Mouse (Mus musculus) kidney, postnatal 0 days (tissue): ENCODE results near the gene Zbtb42. TPM values are rescaled to one million over a fixed set of nuclear protein-coding genes. Genes with fewer than 3 reads are reported as not detected.

Experiments
- ATAC-seq: fragments of 200-750 bp; cut with Nextera tagmentation; replicated peaks from 2 replicates; pipeline ENCODE4 v1.8.0; 2017; ENCODE audit warnings: low read depth, moderate number of reproducible peaks, moderate TSS enrichment, moderate library complexity; ENCODE audit not compliant: low FRiP score
- DNase-seq: peaks from one replicate; pipeline ENCODE4 v3.0.0-alpha.2; 2016; ENCODE audit warnings: low spot score
- H3K27ac ChIP-seq: fragments of 300-500 bp; sonication (generic); 2 replicates; pipeline ENCODE4 v1.5.1; 2014; ENCODE audit warnings: mild to moderate bottlenecking
- H3K27me3 ChIP-seq: fragments of 300-500 bp; sonication (generic); 2 replicates; pipeline ENCODE4 v1.6.1; 2014; ENCODE audit warnings: low read length, mixed read lengths; ENCODE audit not compliant: insufficient read depth
- H3K36me3 ChIP-seq: fragments of 300-500 bp; sonication (generic); 2 replicates; pipeline ENCODE4 v1.6.1; 2014; ENCODE audit warnings: low read length, mixed read lengths; ENCODE audit not compliant: insufficient read depth
- H3K4me1 ChIP-seq: fragments of 300-500 bp; sonication (generic); replicated peaks from 2 replicates; pipeline ENCODE4 v1.6.1; 2014; ENCODE audit warnings: antibody characterized with exemption, low read length, mixed read lengths; ENCODE audit not compliant: insufficient read depth
- H3K4me2 ChIP-seq: fragments of 300-500 bp; sonication (generic); 2 replicates; pipeline ENCODE4 v1.6.1; 2014; ENCODE audit warnings: mild to moderate bottlenecking, low read length, moderate library complexity, mixed read lengths
- H3K4me3 ChIP-seq: fragments of 300-500 bp; sonication (generic); replicated peaks from 2 replicates; pipeline ENCODE4 v1.5.1; 2014; ENCODE audit warnings: low read depth, low read length
- H3K9ac ChIP-seq: fragments of 300-500 bp; sonication (generic); 2 replicates; pipeline ENCODE4 v1.6.1; 2014; ENCODE audit warnings: low read depth, low read length
- H3K9me3 ChIP-seq: fragments of 300-500 bp; sonication (generic); replicated peaks from 2 replicates; pipeline ENCODE4 v1.6.1; 2016; ENCODE audit warnings: low read length, inconsistent platforms, mixed read lengths
- CTCF ChIP-seq: IDR thresholded peaks from 2 replicates; pipeline ENCODE4 v1.5.1; 2016; ENCODE audit warnings: antibody characterized with exemption, low read depth, mild to moderate bottlenecking, moderate library complexity
- WGBS: fragments of 180-500 bp; shearing (Covaris S2); extraction: QIAGEN DNeasy Blood & Tissue Kit; methylation state at CpG from one replicate; pipeline ENCODE4 v1.1.7; 2014; 5-methylcytosine and 5-hydroxymethylcytosine counted together
- polyA plus RNA-seq: library from polyadenylated mRNA; unstranded; fragments of >200 nt; fragmentation: Nextera tagmentation; extraction: Ambion mirVana; gene quantifications from 2 replicates; pipeline ENCODE4 v1.2.1, GENCODE M21; 2015

Zbtb42 gene
- polyA plus RNA-seq, 1 experiment from 2014 or later, result 6.7 TPM

DNA sequence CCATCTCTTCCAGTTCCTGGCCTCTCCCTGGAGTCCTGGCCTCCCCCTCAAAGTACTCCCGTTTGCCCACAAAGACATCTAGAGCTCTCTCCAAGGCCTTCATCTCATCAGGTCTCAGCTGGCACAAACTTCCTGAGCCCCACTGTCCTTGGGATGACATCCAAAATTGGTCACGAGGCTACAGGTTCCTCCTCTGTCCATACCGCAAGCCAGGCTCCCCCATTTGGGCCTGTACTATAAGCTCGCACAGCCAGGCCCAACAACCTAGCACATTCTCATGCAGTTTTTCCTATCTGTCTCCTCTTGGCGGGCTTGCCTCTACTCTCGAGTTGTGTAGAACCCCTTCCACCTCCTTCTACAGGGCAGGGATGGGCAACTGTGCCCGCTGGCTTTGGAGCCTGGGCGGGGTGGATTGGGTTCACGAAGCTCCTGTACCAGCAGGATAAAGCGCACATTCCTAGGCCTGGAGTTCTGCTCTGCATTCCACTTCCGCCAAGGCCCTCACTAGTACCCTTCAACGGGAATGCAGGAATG lies 42.3 kb downstream of the Zbtb42 start:
- TF ChIP-seq CTCF, result no peak
- peak overlapping the region; percentile 98 for H3K4me2 ChIP-seq
- H3K4me1 ChIP-seq, result peaks cover 9% of the 10 kb centered on the region; the same call in 1 of the 2 replicates
- no peaks in the 10 kb centered on the region; the same call in 1 of the 2 replicates for H3K36me3 ChIP-seq
- H3K9me3 ChIP-seq, result no peaks in the 10 kb centered on the region
- H3K4me3 ChIP-seq, result peak overlapping the region; percentile 80
- ATAC-seq, result peak; percentile 42
- peak overlapping the region; percentile 89 for H3K9ac ChIP-seq
- H3K27me3 ChIP-seq, result no peaks in the 10 kb centered on the region
- H3K27ac ChIP-seq, result peak overlapping the region; percentile 96
- 39% methylated on average over 12 of the region's 12 CpGs for WGBS
- no peak for DNase-seq

DNA sequence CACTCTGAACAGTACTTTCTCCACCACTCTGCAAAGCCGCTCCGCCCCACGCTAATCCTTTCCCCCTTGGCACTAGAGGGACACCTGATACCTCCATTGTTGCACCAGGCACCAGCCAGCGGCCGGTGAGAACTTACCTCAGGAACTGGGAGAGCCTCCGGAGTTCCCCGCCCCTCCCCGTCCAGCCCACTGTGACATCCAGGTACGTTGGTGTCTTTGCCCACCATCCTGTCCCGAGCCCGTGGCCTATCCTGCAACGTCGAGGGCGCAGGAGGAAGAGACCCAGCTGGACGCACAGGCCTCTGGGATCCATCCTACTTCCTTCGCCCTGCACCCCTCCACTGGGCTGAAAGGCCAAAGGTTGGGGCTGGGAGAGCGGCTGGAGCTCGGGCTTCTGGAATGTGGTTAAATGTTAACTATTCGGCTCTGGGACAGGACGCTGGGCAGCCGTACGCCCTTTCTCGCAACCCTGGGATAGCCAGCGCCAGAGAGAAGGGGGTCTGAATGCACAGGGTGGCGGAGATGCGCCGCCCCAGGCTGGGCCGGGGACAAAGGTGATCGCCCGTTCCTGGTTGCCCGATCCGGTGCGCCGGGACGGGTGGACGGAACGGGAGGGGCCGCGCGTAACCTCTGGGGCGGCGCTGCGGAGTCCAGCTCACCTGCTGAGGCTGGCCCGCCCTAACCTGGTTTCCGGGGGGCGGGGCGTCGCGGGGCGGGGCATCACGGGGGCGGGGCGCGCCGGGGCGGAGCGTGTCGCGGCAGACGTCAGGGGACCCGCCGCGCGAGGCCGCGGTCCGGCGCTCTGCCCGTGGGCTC lies 43.0 kb downstream of the Zbtb42 start:
- Histone ChIP-seq H3K27ac (peak overlapping the region; percentile 96), H3K4me1 (peaks cover 9% of the 10 kb centered on the region; the same call in 1 of the 2 replicates), H3K9ac (peak overlapping the region; percentile 89), H3K4me3 (peak overlapping the region; percentile 80), H3K27me3 (no peaks in the 10 kb centered on the region), H3K36me3 (no peaks in the 10 kb centered on the region; the same call in 1 of the 2 replicates), H3K9me3 (no peaks in the 10 kb centered on the region), H3K4me2 (peak overlapping the region; percentile 98)
- WGBS, result 3% methylated on average over 52 of the region's 69 CpGs
- peak; percentile 33; the same call in 1 of the 2 replicates for TF ChIP-seq CTCF
- ATAC-seq, result peak; percentile 85
- DNase-seq, result peak; percentile 79

DNA sequence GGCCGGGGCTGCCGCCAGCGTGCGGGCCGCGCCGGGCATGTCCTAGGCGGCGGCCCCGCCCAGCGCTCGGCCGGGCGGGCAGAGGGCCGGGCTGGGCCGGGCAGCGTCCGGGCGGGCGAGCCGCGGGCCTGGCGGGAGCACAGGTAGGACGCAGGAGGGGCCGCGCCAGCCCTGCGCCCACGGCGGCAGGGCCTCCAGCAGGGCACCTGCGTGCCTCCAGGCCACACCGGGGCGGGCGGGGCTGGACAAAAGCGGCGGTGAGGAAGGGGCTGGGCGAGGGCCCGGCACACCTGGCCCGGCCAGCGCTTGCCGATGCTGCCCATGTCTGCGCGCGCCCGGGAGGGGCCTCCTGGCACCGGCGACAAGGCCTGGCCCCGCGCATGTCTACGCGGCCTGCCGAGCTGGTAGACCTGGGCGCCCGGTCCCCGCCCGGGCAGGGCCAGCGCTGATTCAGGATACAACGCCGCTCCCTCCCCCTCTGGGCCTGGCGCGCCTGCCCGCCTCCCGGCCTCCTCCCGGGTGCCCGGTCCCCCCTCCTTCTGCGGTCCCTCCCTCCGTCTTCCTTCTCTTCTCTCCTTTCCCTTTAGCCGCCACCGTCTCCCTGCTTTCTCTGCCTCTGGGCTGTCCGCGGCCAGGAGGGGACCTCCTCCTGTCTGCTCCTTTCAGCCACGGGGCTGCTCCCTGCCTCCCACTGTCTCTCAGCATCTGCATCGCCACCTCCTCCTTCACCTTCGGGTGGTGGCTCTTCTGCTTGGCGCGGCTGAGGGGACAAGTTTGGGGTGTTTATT lies 43.8 kb downstream of the Zbtb42 start:
- peak overlapping the region; percentile 80 for H3K4me3 ChIP-seq
- ATAC-seq, result peak; percentile 31; the same call in 1 of the 2 replicates
- no peak for TF ChIP-seq CTCF
- peak overlapping the region; percentile 98 for H3K4me2 ChIP-seq
- DNase-seq, result peak; percentile 56
- H3K27me3 ChIP-seq, result no peaks in the 10 kb centered on the region
- H3K9ac ChIP-seq, result peak overlapping the region; percentile 89
- WGBS, result under 1% methylated on average over 58 of the region's 75 CpGs
- no peaks in the 10 kb centered on the region; the same call in 1 of the 2 replicates for H3K36me3 ChIP-seq
- H3K9me3 ChIP-seq, result no peaks in the 10 kb centered on the region
- peak overlapping the region; percentile 96 for H3K27ac ChIP-seq
- peaks cover 9% of the 10 kb centered on the region; the same call in 1 of the 2 replicates for H3K4me1 ChIP-seq

DNA sequence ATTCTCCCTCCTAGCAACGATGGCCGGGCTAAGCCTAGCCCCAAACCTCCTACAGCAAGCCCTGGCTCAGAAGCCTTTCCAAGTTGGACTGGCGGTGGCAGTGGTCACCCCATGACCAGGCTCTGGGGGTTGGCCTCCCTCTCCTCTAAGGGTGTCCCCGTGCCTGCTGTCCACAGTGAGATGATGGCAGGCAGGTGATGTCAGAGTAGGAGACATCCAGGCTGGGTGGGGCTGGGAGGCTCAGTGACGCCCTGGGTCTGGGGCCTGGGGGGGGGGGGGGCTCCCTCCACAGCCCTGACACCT lies 44.4 kb downstream of the Zbtb42 start:
- no peak for TF ChIP-seq CTCF
- ATAC-seq, result no peak
- DNase-seq, result no peak
- Histone ChIP-seq H3K9ac (peak overlapping the region; percentile 89), H3K27me3 (no peaks in the 10 kb centered on the region), H3K36me3 (no peaks in the 10 kb centered on the region; the same call in 1 of the 2 replicates), H3K4me2 (peak overlapping the region; percentile 98), H3K4me1 (peaks cover 9% of the 10 kb centered on the region; the same call in 1 of the 2 replicates), H3K27ac (peak overlapping the region; percentile 96; the same call in 1 of the 2 replicates), H3K9me3 (no peaks in the 10 kb centered on the region), H3K4me3 (peak overlapping the region; percentile 80)
- 3% methylated on average over 5 of the region's 5 CpGs for WGBS

DNA sequence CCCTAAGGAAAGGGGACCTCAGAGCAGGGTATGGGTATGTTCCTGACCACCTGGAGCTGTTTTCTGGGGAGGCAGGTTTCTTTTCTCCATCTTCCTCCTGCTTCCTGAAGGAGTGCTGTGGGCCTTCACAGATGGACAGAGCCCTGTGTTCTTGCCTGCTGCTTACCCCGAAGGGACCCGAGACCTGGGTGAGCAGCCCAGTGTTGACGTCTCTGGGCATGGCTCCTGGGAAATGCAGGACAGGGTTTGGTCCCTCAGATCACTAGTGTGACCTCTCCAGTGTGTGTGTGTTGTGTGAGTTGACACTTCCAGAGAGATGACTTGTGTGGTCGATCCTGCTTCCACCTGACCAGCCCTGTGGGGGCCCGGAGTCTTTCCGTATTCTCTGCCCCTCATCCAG lies 44.8 kb downstream of the Zbtb42 start:
- peak overlapping the region; percentile 98 for H3K4me2 ChIP-seq
- 86% methylated on average over 6 of the region's 6 CpGs for WGBS
- no peak overlapping the region for H3K27ac ChIP-seq
- no peaks in the 10 kb centered on the region for H3K9me3 ChIP-seq
- H3K4me1 ChIP-seq, result peaks cover 9% of the 10 kb centered on the region; the same call in 1 of the 2 replicates
- H3K36me3 ChIP-seq, result no peaks in the 10 kb centered on the region; the same call in 1 of the 2 replicates
- no peak for ATAC-seq
- TF ChIP-seq CTCF, result no peak
- DNase-seq, result no peak
- no peaks in the 10 kb centered on the region for H3K27me3 ChIP-seq
- H3K9ac ChIP-seq, result peak overlapping the region; percentile 89; the same call in 1 of the 2 replicates
- peak overlapping the region; percentile 80; the same call in 1 of the 2 replicates for H3K4me3 ChIP-seq
